Mouse (Mus musculus) inflammation-experienced regulatory T-cells, adult 6 months (primary cell): ENCODE measurements around the gene Ccdc181. TPM values are rescaled to one million over a fixed set of nuclear protein-coding genes. Genes with fewer than 3 reads are reported as not detected.
A peak's percentile ranks its signal among the peaks of the same experiment; 100 is the strongest.
"Not testable (repeated sequence)": the region's sequence is repeated elsewhere in the genome, so short reads cannot be mapped to it uniquely, and the experiment has no call there.

Experiments used
- ATAC-seq: one replicate; pipeline ENCODE4 v1.8.0; 2017
- polyA plus RNA-seq, 3 experiments: library from polyadenylated mRNA; unstranded; fragments of 100-300 nt; shearing (Covaris generic); gene quantifications; one replicate each; pipeline ENCODE4 v1.2.1; 2017

Gene Ccdc181
- 10 to 100 TPM in 2 of 3 experiments, 1 to 10 TPM in 1; 8.4 to 11.3 (median 10.6) TPM for polyA plus RNA-seq

DNA sequence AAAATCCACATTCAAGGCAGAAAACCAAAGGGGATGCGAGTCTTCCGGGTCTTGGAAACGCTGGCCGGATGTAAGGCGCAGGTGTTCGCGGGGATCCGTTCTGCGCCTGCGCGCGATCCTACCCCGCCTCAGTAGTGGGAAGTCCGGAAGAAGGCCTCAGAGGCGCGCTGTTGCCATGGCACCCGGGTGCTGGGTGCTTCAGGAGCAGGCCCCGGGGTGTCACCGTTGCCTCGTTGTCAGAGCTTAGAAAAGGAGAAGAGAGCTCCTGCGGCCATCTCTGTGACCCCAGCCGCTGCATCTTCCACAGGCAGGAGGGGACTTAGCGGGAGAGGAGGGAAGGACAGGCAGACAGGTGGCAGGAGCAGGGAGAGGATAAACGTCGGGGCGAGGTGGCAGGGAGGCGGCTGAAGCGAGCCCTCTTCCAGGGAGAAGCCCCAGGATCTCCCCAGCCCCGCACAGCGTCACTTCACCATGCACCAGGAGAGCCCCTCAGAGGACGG is at the start of gene Ccdc181:
Ccdc181 (plus strand) TSS at position 131 of the 500 bp plus-strand sequence.
- peak; percentile 100 for ATAC-seq

- not testable (repeated sequence) for ATAC-seq
Observed at GRCm38 (mm10) chr1:164231937-164232570, 43.3 kb upstream of the Ccdc181 start.

DNA sequence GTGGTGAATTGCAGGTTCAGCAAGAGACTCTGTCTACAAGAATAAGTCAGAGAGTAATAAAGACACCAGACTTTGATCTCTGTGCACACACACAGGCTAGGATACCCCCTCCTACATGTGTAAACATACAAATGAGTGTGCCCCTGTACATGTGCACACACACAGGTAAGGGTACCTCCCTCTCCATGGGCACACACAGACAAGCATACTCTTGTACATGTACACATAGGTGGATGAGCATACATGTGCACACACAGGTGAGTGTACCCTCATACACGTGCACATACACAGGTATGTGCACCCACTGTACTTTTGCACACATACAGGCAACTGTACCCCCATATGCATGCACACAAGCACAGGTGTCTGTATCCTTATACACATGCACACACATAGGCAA is 41.9 kb upstream of the Ccdc181 start:
- ATAC-seq, result no peak

DNA sequence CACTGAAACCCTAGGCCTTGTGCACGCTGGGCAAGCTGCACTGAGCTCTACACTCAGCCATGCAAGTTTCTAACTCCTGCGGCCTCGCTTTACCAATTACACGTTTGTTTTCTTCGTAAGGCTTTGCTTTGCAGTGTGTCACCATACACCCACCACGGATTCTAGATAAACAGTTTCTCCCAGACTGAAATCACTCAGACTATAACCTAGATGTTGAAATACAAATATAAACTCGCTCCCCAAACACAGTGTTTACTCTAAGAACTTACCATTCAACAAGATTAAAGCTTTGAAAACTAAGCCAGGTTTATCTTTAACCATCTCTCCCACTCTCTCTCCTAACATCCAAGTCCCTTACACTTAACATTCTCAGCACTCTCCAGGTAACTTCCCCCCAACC is 40.3 kb upstream of the Ccdc181 start:
- ATAC-seq, result no peak

GRCm38 (mm10) chr1:164236078-164236477 is 39.3 kb upstream of the Ccdc181 start:
- no peak for ATAC-seq

GRCm38 (mm10) chr1:164241494-164241893 is 33.9 kb upstream of the Ccdc181 start:
- ATAC-seq, result no peak

DNA sequence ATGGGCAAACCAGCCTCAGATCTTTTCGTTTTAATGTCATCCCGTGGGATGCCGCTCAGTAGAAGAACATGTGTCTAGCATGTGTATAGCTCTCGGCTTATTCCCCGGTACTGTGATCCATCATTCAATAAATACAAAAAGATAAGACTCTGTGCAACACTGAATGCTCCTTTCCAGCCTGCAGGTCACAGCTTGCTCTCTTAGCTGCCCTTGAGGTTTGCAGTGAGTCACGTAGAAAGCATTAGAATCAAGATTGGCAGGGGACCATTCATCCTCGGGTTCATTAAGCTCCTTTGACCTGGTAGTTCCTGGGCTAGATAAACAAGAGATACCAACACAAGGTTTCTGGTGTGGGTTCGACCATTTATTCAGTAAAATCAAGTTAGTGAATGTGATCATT is 32.6 kb upstream of the Ccdc181 start:
- ATAC-seq, result no peak

GRCm38 (mm10) chr1:164247442-164247841 is 27.9 kb upstream of the Ccdc181 start:
- ATAC-seq, result no peak

DNA sequence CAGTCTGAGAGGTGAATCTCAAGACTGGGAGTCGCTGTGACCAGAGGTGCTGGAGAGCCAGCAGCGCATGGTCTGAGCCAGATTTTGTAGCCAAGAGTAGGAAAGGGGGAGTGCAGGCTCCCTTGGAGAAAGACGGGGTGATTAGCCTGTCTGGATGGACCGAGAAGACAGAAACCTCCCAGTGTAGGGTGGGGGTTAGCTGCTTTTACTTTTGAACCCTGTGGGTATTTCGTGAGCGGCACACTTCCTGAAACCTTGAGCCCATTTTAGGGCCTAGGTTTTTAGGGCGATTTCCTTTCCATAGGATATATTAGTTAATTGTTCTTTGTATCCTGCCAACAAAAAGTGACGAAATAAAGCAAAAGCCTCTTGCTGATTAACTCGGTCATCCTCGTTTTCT is 27.4 kb upstream of the Ccdc181 start:
- no peak for ATAC-seq

DNA sequence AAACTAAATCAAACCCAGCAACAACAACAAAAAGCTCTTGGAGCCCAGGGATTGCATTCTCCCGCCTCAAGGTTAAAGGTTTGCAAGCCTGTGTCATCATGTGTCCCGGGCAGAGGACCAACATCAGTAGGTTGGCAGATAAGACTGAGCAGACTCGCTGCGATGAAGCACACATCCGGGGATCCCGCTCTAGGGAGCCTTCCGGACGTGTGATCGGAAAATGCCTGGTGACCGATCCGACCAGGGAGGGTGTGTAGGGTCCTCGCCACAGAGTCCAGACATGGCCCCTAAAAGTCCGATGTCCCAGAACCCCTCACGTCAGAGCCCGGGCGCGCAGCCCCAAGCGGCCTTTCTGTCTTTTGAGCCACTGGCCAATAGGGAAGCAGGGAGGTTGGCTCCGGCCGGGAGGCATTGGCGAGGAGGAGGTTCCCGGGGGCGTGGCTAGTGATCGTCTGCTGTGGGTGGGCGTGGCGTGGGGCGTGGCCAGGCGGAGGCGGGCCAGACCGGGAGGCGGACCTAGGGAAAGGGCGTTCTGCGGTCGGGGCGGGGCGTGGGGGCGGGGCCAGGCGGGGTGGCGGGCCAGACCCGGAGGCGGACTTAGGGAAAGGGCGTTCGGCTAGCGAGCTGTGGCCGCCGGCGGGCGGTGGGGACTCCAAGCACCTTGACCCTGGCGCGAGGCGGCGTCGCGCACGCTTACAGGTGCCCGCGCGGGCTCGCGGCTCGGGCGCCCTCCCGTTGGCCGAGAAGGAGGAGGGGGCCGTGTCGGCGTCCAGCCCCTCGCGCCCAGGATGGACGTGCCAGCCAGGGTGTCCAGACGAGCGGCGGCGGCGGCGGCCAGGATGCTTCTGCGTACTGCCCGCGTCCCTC is 26.7 kb upstream of the Ccdc181 start, which contains the start of gene Slc19a2:
Slc19a2 (plus strand) TSS at position 582 of the 867 bp plus-strand sequence.
- peak; percentile 90 for ATAC-seq

- ATAC-seq, result peak; percentile 26
Observed at GRCm38 (mm10) chr1:164249332-164249711, 26.1 kb upstream of the Ccdc181 start.

DNA sequence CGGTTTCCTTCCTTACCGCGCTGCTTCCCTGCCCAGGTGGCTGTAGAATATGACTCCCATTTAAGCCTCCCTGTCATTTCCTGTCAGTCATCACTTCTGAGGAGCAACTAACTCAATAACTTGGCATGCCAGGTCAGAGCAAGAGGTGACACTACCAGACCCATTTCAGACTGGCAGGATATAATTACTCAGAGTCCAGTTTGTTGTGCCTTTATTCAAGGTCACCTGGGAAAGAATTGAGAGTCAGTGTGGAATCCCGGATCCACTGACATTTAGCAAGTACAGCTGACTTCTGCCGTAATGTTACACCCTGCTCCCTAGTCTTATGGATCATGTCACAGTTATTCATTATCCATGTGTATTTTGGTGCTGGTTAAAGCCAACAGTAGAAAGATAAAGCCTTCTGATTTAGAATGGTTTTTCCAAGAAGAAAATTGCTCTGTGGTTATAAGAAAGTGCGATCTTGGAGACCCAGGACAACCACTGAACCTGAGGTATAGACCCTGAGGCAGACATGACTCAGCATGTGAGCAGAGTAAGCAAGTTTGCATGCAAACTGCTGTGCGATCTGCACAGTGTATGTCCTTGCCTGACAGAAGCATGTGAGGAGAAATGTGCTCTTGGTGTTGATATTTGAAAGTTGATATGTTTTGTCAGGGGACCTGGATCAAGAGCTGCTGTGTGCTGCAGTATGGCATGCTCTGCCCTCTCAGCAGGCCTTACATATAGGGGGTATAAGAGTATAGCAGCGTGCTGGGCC is 24.8 kb upstream of the Ccdc181 start:
- no peak for ATAC-seq

- no peak for ATAC-seq
Observed at GRCm38 (mm10) chr1:164251438-164251837, 23.9 kb upstream of the Ccdc181 start.

DNA sequence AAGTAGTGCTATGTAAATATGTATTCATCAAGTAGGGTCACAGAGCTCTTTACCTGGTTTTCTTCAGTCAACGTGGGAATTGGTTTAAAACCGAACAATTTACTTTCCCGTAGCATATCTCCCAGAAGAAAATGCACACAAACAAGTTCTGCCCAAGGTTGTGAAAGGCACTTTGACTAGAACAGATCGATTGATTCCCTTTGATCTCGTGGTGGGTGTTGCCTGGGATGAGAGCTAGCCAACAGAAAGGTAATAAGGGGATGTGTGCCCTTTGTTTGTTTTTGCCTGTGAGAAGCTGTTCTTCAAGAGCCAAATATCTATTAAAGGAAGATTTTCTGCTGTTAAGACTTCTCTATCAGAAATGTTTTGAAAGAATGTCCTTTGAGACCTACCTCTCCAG is 22.8 kb upstream of the Ccdc181 start:
- ATAC-seq, result no peak

GRCm38 (mm10) chr1:164254836-164255235 is 20.5 kb upstream of the Ccdc181 start:
- ATAC-seq, result no peak

- ATAC-seq, result no peak
Observed at GRCm38 (mm10) chr1:164260171-164261028, 15.0 kb upstream of the Ccdc181 start.

- no peak for ATAC-seq
Observed at GRCm38 (mm10) chr1:164261553-164261952, 13.8 kb upstream of the Ccdc181 start.

DNA sequence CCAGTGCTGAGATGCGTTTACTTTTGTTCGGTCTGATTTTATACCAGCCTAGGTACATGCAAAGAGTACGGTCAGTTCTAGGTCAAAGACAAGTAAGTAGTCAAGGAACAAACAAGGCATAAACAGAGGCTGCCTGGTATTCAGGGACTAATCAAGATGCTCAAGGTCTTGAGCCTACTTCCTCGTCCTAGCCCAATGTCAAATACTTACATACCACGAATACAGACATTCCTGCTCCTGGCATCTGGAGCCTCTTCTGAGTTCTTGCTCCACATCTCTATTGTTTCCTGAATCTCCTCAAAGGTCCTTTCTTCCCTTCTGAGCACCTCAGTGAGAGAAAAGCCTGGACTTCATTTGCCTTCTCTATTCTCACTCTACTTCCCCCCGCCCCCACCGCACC is 4.4 kb upstream of the Ccdc181 start:
- no peak for ATAC-seq

DNA sequence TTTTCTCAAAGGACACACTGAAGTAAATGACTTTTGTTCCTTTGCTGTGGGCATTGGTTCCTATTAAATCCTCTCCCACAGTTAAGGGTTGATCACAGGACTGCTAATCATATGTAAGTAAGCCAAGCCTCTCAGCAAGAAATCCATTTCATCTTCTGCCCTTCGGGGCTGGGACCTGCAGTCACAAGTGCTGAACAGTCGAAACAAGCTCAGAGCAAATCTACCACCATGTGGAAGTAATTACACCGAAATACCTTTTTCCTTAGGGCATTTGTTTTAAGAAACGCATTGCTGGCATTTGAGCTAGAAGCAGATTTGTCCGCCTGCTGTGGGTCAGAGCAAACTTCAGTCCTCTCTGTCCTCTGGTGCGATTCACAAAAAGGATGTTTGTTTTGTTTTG is 1.7 kb upstream of the Ccdc181 start:
- no peak for ATAC-seq

GRCm38 (mm10) chr1:164276552-164276951 is 1.2 kb downstream of the Ccdc181 start:
- ATAC-seq, result no peak

GRCm38 (mm10) chr1:164279332-164279731 is 3.9 kb downstream of the Ccdc181 start:
- ATAC-seq, result no peak

GRCm38 (mm10) chr1:164284007-164284406 is 8.6 kb downstream of the Ccdc181 start:
- ATAC-seq, result no peak
